Mouse (Mus musculus) cortical plate, adult 2 months (tissue): ENCODE results near the gene Poc5.

ENCODE experiments used
- CTCF ChIP-seq: fragments of 200-500 bp; IDR thresholded peaks from 2 replicates; pipeline ENCODE4 v1.5.1; 2011; ENCODE audit warnings: mild to moderate bottlenecking, control low read depth, low read length; ENCODE audit not compliant: insufficient read depth; ENCODE audit errors: extremely low read depth
- POLR2A ChIP-seq: fragments of 200-500 bp; IDR thresholded peaks from 2 replicates; pipeline ENCODE4 v1.6.1; 2011; ENCODE audit warnings: mild to moderate bottlenecking, low read length, control low read depth; ENCODE audit not compliant: insufficient read depth; ENCODE audit errors: extremely low read depth

- TF ChIP-seq CTCF (peak; percentile 89), POLR2A (no peak)
Measured at GRCm38 (mm10) chr13:96431595-96432156, 43.6 kb downstream of the Poc5 start.
